Mouse (Mus musculus): Measurements from ENCODE around the gene Ccser2.

GRCm38 (mm10) chr14:36868769-36869362, 99.7 kb downstream of the Ccser2 start:
- TF ChIP-seq EP300 (IDR thresholded peaks at IDR 0.05; ENCODE audit: low read depth) = no peak
- TF ChIP-seq CTCF (IDR thresholded peaks at IDR 0.05; ENCODE audit: low read depth) = no peak
